Mouse (Mus musculus) bone marrow macrophage, adult 2 months (primary cell): ENCODE data around the gene Nsd2.
"Not testable (repeated sequence)": the region's sequence is repeated elsewhere in the genome, so short reads cannot be mapped to it uniquely, and the experiment has no call there.

ENCODE experiments used
- CTCF ChIP-seq: IDR thresholded peaks from 2 replicates; pipeline ENCODE4 v1.5.1; 2012; ENCODE audit warnings: low read depth, mild to moderate bottlenecking, low read length, moderate library complexity
- POLR2A ChIP-seq: IDR thresholded peaks from 2 replicates; pipeline ENCODE4 v1.6.1; 2012; ENCODE audit warnings: mild to moderate bottlenecking, low read depth, low read length, borderline replicate concordance

- TF ChIP-seq CTCF, POLR2A: not testable (repeated sequence)
Measured at GRCm38 (mm10) chr5:33915031-33915430, 94.5 kb downstream of the Nsd2 start.
